Mouse (Mus musculus): Measurements from ENCODE around the gene Veph1.

Gene Veph1

DNA sequence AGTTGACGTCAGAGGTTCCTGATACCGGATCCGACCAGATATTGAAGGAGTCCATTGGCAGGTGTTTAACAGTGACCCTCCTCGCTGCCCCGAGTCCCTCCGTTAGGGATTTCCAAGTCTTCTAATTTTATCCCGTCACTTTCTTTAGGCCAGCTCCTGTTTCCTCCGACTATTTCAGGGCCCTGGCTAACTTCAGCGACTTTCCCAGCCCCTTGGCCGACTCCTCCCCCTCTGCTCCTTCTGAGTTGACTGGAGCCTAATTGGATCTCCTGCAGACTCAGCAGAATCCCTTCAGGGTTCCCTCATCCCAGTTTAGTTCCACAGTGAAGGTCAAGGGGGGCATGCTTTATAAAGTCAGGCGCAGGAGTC lies 75.4 kb downstream of the Veph1 start:
- DNase-seq (ENCODE audit: low spot score): no peak

DNA sequence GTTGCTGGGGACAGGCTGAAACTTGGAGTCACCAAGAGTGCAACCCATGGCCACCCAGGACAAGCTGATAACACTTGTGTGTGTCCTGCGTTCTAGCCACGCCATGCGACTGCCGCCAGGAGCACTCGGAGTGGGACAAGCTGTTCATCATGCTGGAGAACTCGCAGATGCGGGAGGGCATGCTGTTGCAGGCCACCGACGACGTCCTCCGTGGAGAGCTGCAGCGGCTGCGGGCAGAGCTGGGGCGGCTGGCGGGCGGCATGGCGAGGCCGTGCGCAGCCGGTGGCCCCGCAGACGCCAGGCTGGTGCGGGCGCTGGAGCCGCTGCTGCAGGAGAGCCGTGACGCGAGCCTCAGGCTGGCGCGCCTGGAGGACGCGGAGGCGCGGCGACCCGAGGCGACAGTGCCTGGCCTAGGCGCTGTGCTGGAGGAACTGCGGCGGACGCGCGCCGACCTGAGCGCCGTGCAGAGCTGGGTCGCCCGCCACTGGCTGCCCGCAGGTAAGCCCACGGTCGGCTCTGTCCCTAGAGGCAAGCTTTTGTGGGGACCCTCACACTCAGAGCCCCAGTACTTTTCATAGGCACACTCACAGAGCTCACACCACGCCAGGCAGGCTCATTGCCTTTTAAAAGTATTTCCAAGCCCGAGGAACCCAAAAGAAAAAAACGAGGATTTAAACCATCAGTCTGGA lies 75.9 kb downstream of the Veph1 start:
- no peak for DNase-seq (ENCODE audit: low spot score)

DNA sequence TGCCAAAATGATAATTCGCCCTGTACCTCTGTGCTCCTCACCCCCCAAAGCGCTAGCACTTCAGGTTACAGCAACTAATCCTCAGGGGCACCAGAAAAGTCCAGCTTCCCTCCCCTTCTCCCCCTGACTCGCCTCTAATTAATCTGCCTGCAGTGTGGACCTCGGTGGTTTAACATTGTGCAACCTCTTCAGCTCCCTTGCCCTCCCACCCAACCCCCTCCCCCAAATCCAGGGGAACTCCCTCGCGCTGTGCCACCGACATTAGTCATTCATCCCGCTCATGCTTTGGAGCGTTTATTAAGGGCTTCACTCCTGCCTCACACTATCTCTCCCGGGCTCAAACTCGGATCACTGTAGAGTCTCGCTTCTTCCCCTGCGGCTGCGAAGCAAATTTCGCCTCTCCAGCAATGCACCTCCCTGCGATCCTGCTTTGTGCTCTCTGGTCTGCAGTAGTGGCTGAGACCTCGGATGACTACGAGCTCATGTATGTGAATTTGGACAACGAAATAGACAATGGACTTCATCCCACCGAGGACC lies 76.9 kb downstream of the Veph1 start, which contains the start of gene Ptx3:
Gene Ptx3 (plus strand): TSS at position 256 of the 537 bp plus-strand sequence.
- no peak for DNase-seq (ENCODE audit: low spot score)

DNA sequence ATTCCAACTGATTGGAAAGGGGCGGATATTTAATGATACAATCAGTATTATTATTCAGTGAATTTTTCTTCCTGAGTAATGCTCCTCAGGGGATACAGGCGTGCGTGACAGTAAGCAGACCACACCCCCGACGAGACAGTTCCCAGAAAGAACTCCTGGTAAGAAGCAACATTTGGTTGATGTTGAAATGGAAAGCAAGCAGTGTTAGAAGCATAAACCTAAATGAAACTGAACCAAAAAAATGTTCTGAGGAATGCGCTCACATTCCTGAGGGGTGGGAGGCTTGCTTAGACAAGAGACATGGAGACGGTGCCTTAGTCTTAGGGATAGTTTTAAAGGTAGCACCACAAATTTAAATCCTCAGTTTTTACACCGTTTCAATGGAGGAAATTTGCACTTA lies 80.9 kb downstream of the Veph1 start:
- DNase-seq (ENCODE audit: low spot score): no peak

DNA sequence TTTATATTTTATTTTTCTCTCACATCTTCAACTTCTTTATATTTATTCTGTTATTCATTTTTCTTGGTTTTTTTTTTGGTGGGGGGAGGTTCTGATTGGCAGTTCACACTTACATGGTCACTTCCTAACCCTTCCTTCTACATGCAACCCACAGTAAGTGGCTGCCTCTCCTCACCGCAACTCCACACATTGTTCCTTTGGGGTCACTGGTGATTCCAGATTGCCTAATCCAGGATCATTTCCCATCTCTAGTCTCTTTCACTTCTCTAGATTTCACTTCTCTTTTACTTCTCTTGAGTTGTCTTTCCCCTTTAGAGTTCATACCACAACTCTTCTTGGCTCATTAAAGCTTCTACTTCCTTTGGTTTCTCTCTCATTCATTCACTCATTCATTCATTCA lies 83.1 kb downstream of the Veph1 start:
- DNase-seq (ENCODE audit: low spot score): no peak

DNA sequence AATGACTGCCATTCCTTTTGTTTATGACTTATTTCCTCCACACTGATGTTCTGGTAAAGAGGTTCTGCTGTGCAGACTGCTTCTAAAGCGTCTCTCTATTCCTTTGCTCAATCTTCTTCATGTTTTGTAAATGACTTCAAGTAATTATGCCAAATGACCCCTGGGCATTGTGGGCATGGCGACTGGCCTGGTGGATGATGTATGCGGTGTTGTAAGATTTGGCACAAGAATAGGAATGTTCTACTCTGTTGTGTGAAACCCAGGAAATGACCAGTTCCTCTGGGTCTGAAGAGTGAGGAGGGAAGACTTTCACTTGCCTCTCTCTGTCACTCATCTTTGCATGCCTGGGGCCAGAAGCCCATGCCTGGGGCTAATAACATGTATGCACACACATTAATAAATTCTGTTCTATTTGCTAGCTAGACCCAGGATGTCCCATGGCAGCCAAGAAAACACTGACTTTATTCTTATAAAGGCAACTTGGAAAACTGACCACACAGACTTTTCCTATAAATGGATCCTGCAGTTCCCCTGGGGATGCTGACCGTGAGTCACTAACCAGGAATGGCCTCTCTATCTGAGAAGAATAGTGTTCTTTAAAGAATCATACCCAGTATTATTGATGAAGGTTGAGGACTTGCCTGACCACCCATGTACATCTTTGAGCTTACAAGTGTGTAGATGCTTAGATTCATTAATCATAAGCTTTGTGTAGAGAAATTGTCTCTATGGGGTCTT lies 87.6 kb downstream of the Veph1 start:
- DNase-seq (ENCODE audit: low spot score): no peak

DNA sequence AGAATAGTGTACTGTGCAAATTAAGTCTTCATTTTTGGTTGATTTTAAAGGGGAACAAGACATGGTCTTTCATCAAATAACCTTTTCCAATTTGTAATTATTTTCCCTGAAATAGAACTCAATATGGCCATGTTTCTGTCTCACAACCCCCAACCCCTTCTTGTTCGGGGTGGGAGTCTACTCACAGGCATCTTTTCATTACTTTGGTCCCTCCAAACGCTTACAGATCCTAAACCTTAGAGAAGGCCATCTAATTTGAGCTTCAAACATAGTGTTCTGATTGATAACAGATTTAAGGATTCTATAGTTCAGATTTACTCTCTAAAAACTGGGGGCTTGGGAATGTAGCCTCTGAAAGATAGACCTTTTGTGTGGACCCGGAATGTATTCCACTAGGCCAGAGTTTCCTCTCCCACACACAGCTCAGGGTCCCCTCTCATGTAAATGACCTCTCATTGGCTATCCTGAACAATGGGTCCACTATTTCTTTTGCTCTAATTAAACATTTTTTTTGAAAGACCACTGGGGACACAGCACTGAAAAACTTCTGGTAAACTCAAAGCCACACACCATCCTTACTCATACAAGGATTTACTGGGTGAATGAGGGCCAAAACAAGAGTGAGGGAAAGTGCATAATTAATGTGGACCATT lies 102.6 kb downstream of the Veph1 start:
- no peak for DNase-seq (ENCODE audit: low spot score)

DNA sequence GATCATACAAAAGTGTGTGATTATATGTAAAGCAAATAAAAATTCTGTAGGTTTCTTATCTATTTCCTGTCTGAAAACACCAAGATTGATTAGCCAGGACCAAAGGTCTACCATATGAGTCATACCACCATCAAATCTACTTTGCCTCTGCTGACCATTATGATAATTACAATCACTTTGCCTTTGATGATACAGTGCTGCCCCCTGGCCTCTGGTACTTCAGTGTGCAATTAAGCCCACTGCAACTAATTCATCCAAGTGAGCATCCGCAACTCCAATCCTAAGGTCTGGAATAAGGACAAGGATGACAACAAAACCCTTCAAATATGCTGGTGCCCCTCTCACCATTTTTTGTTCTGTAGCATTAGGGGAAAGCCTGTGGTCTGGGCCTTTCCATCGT lies 117.0 kb downstream of the Veph1 start:
- no peak for DNase-seq (ENCODE audit: low spot score)

DNA sequence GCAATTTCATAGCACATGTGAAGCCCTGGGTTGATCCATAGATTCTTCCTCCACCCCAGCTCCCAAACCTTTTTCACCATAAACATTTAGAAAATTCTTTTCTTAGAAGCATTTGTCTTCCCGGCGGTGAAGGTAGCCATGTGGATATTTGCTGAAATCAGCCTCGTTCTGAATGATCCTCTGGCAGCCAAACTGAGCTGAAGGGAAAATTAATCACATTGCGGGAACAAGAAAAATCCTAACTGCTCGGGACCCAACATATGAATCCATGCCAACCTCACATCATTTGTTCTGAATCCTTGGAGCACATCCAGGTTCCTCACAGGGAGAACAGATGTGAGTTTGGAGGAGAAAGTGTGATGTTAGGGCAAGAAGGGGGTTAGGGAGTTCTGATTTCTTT lies 123.7 kb downstream of the Veph1 start:
- DNase-seq (ENCODE audit: low spot score): no peak

DNA sequence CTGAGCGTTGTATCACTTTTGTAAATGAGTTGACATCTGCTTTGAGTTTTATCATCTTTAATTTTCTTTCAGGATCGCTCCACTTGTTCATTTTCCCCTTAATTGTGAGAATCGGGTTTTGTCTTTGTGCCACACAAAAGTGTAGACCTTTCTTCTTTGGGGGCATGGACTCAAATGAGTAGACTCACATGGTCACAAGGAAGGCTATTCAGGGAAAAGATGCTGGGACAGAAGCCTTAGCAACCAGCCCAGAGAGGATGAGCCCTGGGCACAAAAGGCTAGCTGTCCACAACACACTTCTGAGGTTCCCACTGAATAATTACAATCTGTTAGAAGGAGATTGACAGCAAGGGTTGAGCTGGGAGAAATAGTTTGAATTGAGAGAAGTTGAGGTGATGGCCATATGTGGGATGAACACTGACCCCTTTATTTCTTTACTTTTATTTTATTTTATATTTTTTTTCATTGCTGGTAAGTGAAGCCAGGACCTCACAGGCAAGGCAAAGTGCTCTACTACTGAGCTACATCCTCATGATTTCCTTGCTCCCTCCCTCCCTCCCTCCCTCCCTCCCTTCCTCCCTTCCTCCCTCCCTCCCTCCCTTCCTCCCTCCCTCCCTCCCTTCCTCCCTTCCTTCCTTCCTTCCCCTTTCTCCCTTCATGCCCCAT lies 126.6 kb downstream of the Veph1 start:
- DNase-seq (ENCODE audit: low spot score): no peak

DNA sequence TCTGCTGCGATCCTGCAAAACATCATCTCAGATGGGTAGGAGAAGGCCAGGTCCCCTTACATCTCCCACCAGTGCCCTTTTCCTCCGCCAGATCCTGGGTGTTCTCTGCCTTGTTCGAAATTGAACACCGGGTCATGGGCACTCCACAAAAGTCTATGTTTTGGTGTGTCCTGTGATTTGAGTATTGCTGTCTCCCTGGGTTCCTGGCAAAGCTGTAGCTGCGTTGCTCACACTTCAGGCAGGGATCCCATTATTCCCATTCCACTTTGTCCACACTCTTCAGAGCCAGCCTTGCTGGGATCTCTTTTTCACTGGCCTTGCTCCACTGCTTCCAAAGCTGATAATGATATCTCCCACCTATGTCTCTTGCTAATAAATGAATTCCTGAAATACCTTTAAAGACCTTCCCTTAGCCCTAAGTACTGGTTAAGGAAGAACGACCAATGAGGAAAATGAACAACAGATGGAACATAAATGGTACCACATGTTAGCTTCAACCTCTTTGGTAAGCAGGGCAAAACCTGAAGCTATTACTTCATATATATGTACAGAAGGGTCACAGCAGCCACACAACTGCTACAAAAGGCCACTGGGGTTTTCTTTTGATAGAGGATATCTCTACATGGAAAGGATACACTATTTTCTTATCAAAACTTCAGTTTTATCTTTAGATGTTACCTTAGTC lies 129.9 kb downstream of the Veph1 start:
- no peak for DNase-seq (ENCODE audit: low spot score)

DNA sequence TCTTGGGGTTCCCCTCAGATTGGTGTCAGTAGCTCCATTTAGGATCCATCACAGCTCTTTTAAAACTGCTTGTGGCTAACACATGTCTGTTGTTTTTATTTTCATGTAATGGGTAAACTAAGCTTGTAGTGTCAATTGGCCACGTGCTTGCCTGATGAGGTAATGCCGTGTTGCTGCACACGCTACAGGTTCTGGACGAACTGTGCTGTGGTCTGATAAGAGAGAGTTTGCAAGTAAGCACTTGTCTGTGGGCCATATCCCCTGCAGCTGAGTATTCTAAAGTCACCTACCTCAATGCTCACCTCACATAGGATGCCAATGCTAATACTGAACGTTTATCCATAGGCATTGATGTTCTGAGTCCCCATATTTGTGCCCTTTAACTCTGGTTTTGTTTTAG lies 131.6 kb downstream of the Veph1 start:
- DNase-seq (ENCODE audit: low spot score): no peak

DNA sequence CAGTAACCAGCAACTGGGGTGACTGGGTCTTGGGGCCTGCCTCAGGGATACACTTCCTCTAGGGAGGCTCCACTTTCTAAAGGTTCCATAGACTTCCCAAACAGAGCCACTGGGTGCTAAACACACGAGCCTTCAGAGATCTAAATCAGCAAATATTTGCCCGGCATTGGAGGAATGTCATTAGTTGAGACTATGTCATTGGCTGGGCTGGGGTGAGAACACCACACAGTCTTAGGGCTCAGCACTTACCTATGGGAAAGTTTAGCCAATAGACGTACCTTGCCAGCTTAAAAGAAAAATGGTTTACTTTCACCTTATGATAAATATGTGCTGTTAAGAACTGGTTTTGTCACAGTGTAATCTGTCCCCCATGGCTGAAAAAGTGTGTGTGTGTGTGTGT lies 132.1 kb downstream of the Veph1 start:
- no peak for DNase-seq (ENCODE audit: low spot score)

DNA sequence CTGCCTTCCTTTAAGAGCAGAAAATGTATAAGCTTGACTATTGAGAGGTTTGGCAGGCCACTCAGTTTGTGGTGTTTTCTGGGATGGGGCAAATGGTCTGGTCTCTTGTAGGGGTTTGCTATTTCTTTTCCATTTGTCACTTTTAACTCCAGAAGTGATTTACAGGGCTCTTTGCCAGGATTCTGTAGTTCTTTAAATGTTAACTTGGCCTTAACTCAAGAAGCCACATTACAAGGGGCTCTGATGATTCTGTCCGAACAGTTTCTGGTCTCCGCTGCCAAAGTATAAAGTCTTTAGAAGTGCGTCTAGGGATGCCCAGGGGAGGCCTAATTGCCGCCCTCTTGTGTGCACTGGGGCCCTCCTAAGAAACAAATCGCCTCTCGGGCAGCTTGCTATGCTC lies 134.0 kb downstream of the Veph1 start:
- no peak for DNase-seq (ENCODE audit: low spot score)

DNA sequence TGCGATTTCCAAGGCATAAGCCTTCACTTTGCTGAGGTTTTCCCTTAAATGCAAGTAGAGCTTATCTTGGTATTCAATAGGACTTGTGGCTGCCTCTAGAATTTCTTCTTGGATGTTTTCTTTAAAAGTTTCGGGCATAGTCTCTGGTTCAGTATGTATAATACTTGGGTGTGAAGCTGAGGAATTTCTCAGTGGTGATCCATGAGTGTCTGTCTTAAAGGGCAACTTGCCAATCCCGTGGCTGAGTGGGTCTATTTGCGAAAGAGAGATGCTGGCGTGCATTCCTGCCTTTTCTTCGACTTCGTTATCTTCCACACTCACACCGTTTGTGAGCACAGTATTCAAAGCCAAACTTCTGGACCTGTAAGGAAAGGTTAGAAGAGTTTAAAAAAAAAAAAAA lies 138.7 kb downstream of the Veph1 start:
- no peak for DNase-seq (ENCODE audit: low spot score)

DNA sequence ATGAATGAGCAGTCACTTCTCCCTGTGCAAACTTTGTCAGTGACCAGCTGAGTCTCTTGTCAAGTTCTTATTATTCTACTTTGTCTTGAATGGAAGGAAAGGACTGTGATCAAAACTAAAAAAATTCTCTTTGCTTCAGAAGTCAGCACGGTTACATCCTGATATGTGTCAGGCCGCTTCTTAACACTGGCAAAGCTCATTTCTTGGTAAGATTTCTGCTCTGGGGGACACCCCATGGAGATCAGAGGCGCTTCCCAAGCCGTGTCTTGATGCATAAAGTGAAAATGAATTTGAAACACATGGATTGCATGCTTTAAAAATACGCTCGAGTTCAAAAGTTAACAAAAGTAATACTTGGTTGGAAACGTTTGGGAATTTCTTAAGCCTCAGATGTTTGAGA lies 159.0 kb downstream of the Veph1 start:
- no peak for DNase-seq (ENCODE audit: low spot score)

DNA sequence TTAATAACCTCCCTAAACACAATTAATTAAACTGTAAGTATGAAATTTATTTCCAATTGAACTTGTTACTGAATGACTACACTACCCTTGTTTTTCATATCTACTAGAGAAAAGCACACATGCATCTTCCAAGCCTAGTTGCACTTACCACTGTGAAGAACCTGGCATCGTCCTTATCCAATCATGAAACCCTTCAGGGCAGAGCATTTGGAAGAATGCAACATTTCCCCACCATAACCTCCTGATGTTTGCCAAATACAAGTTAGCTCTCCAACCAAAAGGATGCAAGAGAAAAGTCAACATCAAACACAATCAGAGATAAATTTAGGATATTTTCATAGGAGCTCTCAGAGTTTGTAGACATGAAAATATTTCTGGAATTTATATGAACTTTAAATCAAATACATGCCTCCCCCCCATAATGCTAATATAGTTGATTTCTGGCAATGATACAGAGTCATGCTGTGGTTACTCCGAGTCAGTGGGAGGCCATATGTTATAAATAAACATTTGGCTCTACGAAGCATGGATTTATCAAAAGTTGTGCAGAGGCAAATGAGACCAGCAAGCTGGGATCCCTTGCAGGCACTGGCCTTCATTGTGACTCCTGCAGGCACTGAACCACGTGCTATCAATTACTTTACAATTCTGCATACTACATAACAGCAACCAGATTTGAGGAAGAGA lies 165.2 kb downstream of the Veph1 start:
- no peak for DNase-seq (ENCODE audit: low spot score)

DNA sequence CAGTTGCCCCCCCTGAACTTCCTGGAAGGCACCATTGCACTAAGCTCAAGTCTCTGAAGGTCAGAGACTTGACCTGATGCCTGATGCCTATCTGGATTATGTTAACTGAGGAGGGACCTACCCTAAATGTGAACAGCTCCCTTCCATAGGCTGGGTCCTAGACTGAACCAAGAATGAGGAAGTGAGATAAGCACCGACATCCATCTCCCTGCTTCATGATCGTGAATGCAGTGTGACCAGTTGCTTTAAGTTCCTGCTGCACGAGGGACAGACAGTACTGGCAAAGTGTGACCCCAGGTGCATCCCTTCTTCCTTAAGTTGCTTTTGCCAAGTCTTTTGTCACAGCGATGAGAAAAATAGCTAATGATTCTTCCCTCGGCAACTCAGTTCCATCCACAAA lies 166.9 kb downstream of the Veph1 start:
- no peak for DNase-seq (ENCODE audit: low spot score)

DNA sequence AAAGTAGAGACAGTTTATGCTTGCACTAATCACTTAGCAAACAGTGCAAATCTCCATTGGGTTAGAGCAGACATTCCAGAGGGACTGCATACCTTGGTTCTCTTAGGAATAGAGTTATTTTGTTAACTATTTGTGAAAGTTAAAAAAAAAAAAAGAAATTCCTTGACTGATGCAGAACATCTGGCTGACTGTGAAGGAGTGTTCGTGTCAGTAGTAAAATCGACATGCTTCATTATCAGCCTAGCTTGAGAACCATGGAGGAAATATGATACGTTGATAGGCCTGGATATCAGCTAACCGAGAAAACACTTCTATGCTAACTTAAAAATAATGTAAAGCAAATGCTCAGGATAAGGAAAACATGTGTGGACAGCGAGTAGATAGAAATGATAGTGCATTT lies 191.1 kb downstream of the Veph1 start:
- no peak for DNase-seq (ENCODE audit: low spot score)

DNA sequence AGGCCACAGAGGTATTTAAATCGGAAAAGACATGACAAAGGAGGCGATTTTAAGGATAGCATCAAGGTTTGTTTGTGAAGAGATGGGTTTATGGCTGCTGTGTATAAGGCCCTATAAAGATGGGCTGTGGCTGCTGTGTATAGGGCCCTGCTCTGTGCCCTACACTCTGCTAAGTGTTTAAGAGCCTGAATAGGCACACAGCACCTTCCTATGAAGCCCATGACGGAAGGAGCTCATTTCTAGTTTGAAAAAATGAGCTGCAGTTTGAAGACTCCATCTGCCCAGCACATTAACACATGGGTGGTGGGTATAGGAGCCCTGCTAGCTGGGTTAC lies 194.1 kb downstream of the Veph1 start:
- no peak for DNase-seq (ENCODE audit: low spot score)

DNA sequence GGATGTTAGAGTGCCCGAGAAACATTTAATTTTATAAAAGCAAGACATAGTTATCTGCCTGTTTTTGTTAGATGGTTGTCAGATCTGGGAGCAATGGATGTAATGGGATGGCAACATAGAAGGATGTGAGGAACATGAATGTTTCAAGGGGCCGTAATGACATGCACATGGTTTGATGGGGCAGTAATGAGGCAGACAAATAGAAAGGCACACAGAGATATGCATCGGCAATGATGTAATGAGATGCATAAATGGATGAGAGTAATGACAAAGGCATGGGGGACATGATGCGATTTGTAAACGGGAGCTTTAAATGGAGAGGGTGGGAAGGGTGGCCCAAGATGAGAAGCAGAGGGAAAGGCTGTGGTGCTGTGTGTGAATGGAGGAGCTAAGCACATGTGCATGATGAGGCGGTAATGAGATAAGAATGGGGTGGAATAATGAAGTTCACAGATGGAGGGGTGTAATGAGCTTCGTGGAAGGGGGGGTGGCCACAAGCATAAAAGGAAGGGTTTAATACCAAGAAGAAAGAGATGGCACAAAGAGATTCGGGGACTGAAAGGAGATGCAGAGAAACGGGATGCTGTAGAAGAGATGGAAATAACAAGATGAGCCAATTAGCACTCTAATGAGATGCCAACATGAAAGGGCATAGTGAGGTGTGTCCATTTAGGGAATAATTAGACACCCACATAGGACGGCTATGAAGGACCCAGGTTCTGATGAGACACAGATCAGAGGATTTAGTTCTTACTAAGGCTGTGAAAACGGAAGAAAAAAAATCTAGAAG lies 194.6 kb downstream of the Veph1 start:
- no peak for DNase-seq (ENCODE audit: low spot score)

Measured in left cerebral cortex, adult 11 months (tissue).